Mouse (Mus musculus) heart, postnatal 0 days (tissue): Measurements from ENCODE around the gene Mob3c.

Experiments
- CTCF ChIP-seq: IDR thresholded peaks from 2 replicates; pipeline ENCODE4 v1.5.1; 2016; ENCODE audit warnings: antibody characterized with exemption, control low read depth, low read depth
- EP300 ChIP-seq: IDR thresholded peaks from 2 replicates; pipeline ENCODE4 v1.6.1; 2016; ENCODE audit warnings: antibody characterized with exemption, low read depth

- no peak for TF ChIP-seq CTCF
- TF ChIP-seq EP300, result no peak
Observed at GRCm38 (mm10) chr4:115780918-115781317, 47.0 kb upstream of the Mob3c start, which contains the start of gene Tex38.
